Mouse (Mus musculus): Measurements from ENCODE around the gene Entr1. TPM values are rescaled to one million over a fixed set of nuclear protein-coding genes. Genes with fewer than 3 reads are reported as not detected.
A peak's percentile ranks its signal among the peaks of the same experiment; 100 is the strongest.

Gene Entr1
- polyA plus RNA-seq (2012; rRNA removed): 26.3 and 35.3 TPM in 2 replicates
- 36.0 and 41.6 TPM in 2 replicates for polyA plus RNA-seq (2014; fragmentation: Nextera tagmentation; extraction: Ambion mirVana)

- H3K27ac ChIP-seq: peak within 1 kb of the TSS; percentile 26
- H3K4me2 ChIP-seq (ENCODE audit: low read depth): peak within 1 kb of the TSS; percentile 74
- H3K9ac ChIP-seq (replicated peaks): peak within 1 kb of the TSS; percentile 89
- no peaks in the 10 kb centered on the region for H3K9me3 ChIP-seq (ENCODE audit: control insufficient read depth, low read length)
- peak within 1 kb of the TSS; percentile 87 to 93 for H3K4me3 ChIP-seq (ENCODE audit: insufficient read depth in 1 of 2, low read depth in 2 of 2, low read length in 2 of 2)
- H3K27me3 ChIP-seq (ENCODE audit: control insufficient read depth, insufficient read depth, low read length): no peaks in the 10 kb centered on the region
- DNase-seq (ENCODE audit: low read depth in 3 of 3, low spot score in 3 of 3): peak; percentile 71 to 76 (median 73)
- peaks cover 64% of the 10 kb centered on the region for H3K36me3 ChIP-seq (replicated peaks; ENCODE audit: control insufficient read depth, insufficient read depth, low read depth)
- peak; percentile 89 for ATAC-seq (ENCODE audit: insufficient read depth)
- 0% methylated on average over 60 of the region's 60 CpGs for WGBS (ENCODE audit: insufficient replicate concordance)
- TF ChIP-seq EP300 (IDR thresholded peaks at IDR 0.05; ENCODE audit: low read depth) (no peak), CTCF (IDR thresholded peaks at IDR 0.05; ENCODE audit: low read depth) (no peak)
- peaks cover 3 to 5% of the 10 kb centered on the region in 2 experiments; a peak in 2 of 4 replicates for H3K4me1 ChIP-seq (replicated peaks; ENCODE audit: control insufficient read depth in 2 of 2, insufficient read depth in 2 of 2, low read length in 1 of 2)
These were observed at the start of gene Entr1, which contains the start of gene Pmpca for GRCm38 (mm10) chr2:26389154-26389690. Entr1 (minus strand) TSS chr2:26389316. Pmpca (plus strand) TSS chr2:26389339.

- DNase-seq (ENCODE audit: low read depth in 3 of 3, low spot score in 3 of 3) (no peak), ATAC-seq (ENCODE audit: insufficient read depth) (no peak)
- Histone ChIP-seq H3K4me3 (ENCODE audit: insufficient read depth in 1 of 2, low read depth in 2 of 2, low read length in 2 of 2) (no peak overlapping the region), H3K27me3 (ENCODE audit: control insufficient read depth, insufficient read depth, low read length) (no peaks in the 10 kb centered on the region), H3K9me3 (ENCODE audit: control insufficient read depth, low read length) (no peaks in the 10 kb centered on the region), H3K9ac (replicated peaks) (no peak overlapping the region), H3K4me1 (replicated peaks; ENCODE audit: control insufficient read depth in 2 of 2, insufficient read depth in 2 of 2, low read length in 1 of 2) (0 out of 4 replicates have a peak, but pooled peaks cover under 1 to 4% of the 10 kb centered on the region in 2 experiments), H3K36me3 (replicated peaks; ENCODE audit: control insufficient read depth, insufficient read depth, low read depth) (peaks cover 17% of the 10 kb centered on the region), H3K27ac (no peak overlapping the region), H3K4me2 (ENCODE audit: low read depth) (no peak overlapping the region)
- no peak for TF ChIP-seq CTCF (IDR thresholded peaks at IDR 0.05; ENCODE audit: low read depth)
- TF ChIP-seq EP300 (IDR thresholded peaks at IDR 0.05; ENCODE audit: low read depth): no peak
- WGBS (ENCODE audit: insufficient replicate concordance): 80% methylated on average over 7 of the region's 7 CpGs
These were observed 49.3 kb upstream of the Entr1 start for GRCm38 (mm10) chr2:26438373-26438772.

- WGBS (ENCODE audit: insufficient replicate concordance): 67% methylated on average over 4 of the region's 4 CpGs
- Histone ChIP-seq H3K4me3 (ENCODE audit: insufficient read depth in 1 of 2, low read depth in 2 of 2, low read length in 2 of 2) (no peak overlapping the region), H3K9me3 (ENCODE audit: control insufficient read depth, low read length) (no peaks in the 10 kb centered on the region), H3K27ac (no peak overlapping the region), H3K4me1 (replicated peaks; ENCODE audit: control insufficient read depth in 2 of 2, insufficient read depth in 2 of 2, low read length in 1 of 2) (0 out of 4 replicates have a peak, but pooled peaks cover 0 to 4% of the 10 kb centered on the region in 2 experiments), H3K4me2 (ENCODE audit: low read depth) (0 out of 2 replicates have a peak overlapping the region, but pooled peaks have one; percentile 11), H3K36me3 (replicated peaks; ENCODE audit: control insufficient read depth, insufficient read depth, low read depth) (peaks cover 21% of the 10 kb centered on the region), H3K9ac (replicated peaks) (no peak overlapping the region), H3K27me3 (ENCODE audit: control insufficient read depth, insufficient read depth, low read length) (no peaks in the 10 kb centered on the region)
- DNase-seq (ENCODE audit: low read depth in 3 of 3, low spot score in 3 of 3): no peak
- no peak for TF ChIP-seq CTCF (IDR thresholded peaks at IDR 0.05; ENCODE audit: low read depth)
- no peak for TF ChIP-seq EP300 (IDR thresholded peaks at IDR 0.05; ENCODE audit: low read depth)
- no peak for ATAC-seq (ENCODE audit: insufficient read depth)
These were observed 48.1 kb upstream of the Entr1 start for GRCm38 (mm10) chr2:26437221-26437620.

GRCm38 (mm10) chr2:26434791-26435572 is 45.9 kb upstream of the Entr1 start:
- H3K4me1 ChIP-seq (replicated peaks; ENCODE audit: control insufficient read depth in 2 of 2, insufficient read depth in 2 of 2, low read length in 1 of 2): 0 out of 4 replicates have a peak, but pooled peaks cover 0 to 4% of the 10 kb centered on the region in 2 experiments
- no peak for TF ChIP-seq EP300 (IDR thresholded peaks at IDR 0.05; ENCODE audit: low read depth)
- no peak for TF ChIP-seq CTCF (IDR thresholded peaks at IDR 0.05; ENCODE audit: low read depth)
- H3K4me3 ChIP-seq (ENCODE audit: insufficient read depth in 1 of 2, low read depth in 2 of 2, low read length in 2 of 2): no peak overlapping the region
- no peak overlapping the region for H3K9ac ChIP-seq (replicated peaks)
- H3K4me2 ChIP-seq (ENCODE audit: low read depth): no peak overlapping the region
- H3K27me3 ChIP-seq (ENCODE audit: control insufficient read depth, insufficient read depth, low read length): no peaks in the 10 kb centered on the region
- ATAC-seq (ENCODE audit: insufficient read depth): peak; percentile 71
- no peak overlapping the region for H3K27ac ChIP-seq
- H3K9me3 ChIP-seq (ENCODE audit: control insufficient read depth, low read length): no peaks in the 10 kb centered on the region
- peak in 1 of 3 experiments; percentile 16 for DNase-seq (ENCODE audit: low read depth in 3 of 3, low spot score in 3 of 3)
- 70% methylated on average over 7 of the region's 7 CpGs for WGBS (ENCODE audit: insufficient replicate concordance)
- H3K36me3 ChIP-seq (replicated peaks; ENCODE audit: control insufficient read depth, insufficient read depth, low read depth): peaks cover 22% of the 10 kb centered on the region

- Histone ChIP-seq H3K27me3 (ENCODE audit: control insufficient read depth, insufficient read depth, low read length) (no peaks in the 10 kb centered on the region), H3K27ac (no peak overlapping the region), H3K4me1 (replicated peaks; ENCODE audit: control insufficient read depth in 2 of 2, insufficient read depth in 2 of 2, low read length in 1 of 2) (no peaks in the 10 kb centered on the region), H3K4me3 (ENCODE audit: insufficient read depth in 1 of 2, low read depth in 2 of 2, low read length in 2 of 2) (no peak overlapping the region), H3K9ac (replicated peaks) (no peak overlapping the region), H3K9me3 (ENCODE audit: control insufficient read depth, low read length) (no peaks in the 10 kb centered on the region), H3K4me2 (ENCODE audit: low read depth) (no peak overlapping the region), H3K36me3 (replicated peaks; ENCODE audit: control insufficient read depth, insufficient read depth, low read depth) (peaks cover 17% of the 10 kb centered on the region)
- 84% methylated on average over 5 of the region's 5 CpGs for WGBS (ENCODE audit: insufficient replicate concordance)
- ATAC-seq (ENCODE audit: insufficient read depth) (no peak), DNase-seq (ENCODE audit: low read depth in 3 of 3, low spot score in 3 of 3) (no peak)
- TF ChIP-seq CTCF (IDR thresholded peaks at IDR 0.05; ENCODE audit: low read depth): no peak
These were observed 40.7 kb upstream of the Entr1 start for GRCm38 (mm10) chr2:26429851-26430250.
